Mouse (Mus musculus): ENCODE measurements around the gene Pitpna. TPM values are rescaled to one million over a fixed set of nuclear protein-coding genes. Genes with fewer than 3 reads are reported as not detected.
A peak's percentile ranks its signal among the peaks of the same experiment; 100 is the strongest.

Pitpna gene
- total and polyA plus RNA-seq, 2 experiments from 2014 or later, result 58.4 to 74.0 TPM

GRCm38 (mm10) chr11:75585061-75585460, 2.8 kb upstream of the Pitpna start:
- TF ChIP-seq EP300 (IDR thresholded peaks at IDR 0.05; ENCODE audit: low read depth) (no peak), CTCF (IDR thresholded peaks at IDR 0.05; ENCODE audit: low read depth) (no peak)
- Histone ChIP-seq H3K27ac (ENCODE audit: low read depth) (no peak overlapping the region), H3K9ac (replicated peaks; ENCODE audit: low read depth, low read length) (no peak overlapping the region), H3K36me3 (replicated peaks; ENCODE audit: control insufficient read depth, insufficient read depth, low read length) (no peaks in the 10 kb centered on the region), H3K4me3 (ENCODE audit: low read depth, low read length) (no peak overlapping the region), H3K4me2 (ENCODE audit: low read depth, low read length) (no peak overlapping the region), H3K9me3 (replicated peaks; ENCODE audit: control insufficient read depth, low read length) (no peaks in the 10 kb centered on the region), H3K27me3 (ENCODE audit: control insufficient read depth, insufficient read depth, low read length) (no peaks in the 10 kb centered on the region), H3K4me1 (ENCODE audit: control insufficient read depth, insufficient read depth) (peaks cover 10% of the 10 kb centered on the region)
- WGBS, result 70% methylated on average over 4 of the region's 4 CpGs
- DNase-seq (ENCODE audit: low spot score) (no peak), ATAC-seq (ENCODE audit: insufficient read depth, low read depth) (no peak)

- TF ChIP-seq EP300 (IDR thresholded peaks at IDR 0.05; ENCODE audit: low read depth) (no peak), CTCF (IDR thresholded peaks at IDR 0.05; ENCODE audit: low read depth) (no peak)
- Histone ChIP-seq H3K9me3 (replicated peaks; ENCODE audit: control insufficient read depth, low read length) (no peaks in the 10 kb centered on the region), H3K4me3 (ENCODE audit: low read depth, low read length) (no peak overlapping the region), H3K4me1 (ENCODE audit: control insufficient read depth, insufficient read depth) (peaks cover 10% of the 10 kb centered on the region), H3K27me3 (ENCODE audit: control insufficient read depth, insufficient read depth, low read length) (no peaks in the 10 kb centered on the region), H3K36me3 (replicated peaks; ENCODE audit: control insufficient read depth, insufficient read depth, low read length) (no peaks in the 10 kb centered on the region), H3K27ac (ENCODE audit: low read depth) (no peak overlapping the region), H3K4me2 (ENCODE audit: low read depth, low read length) (no peak overlapping the region), H3K9ac (replicated peaks; ENCODE audit: low read depth, low read length) (no peak overlapping the region)
- ATAC-seq (ENCODE audit: insufficient read depth, low read depth) (no peak), DNase-seq (ENCODE audit: low spot score) (no peak)
- WGBS, result 71% methylated on average over 5 of the region's 5 CpGs
Measured at GRCm38 (mm10) chr11:75585978-75586377, 1.9 kb upstream of the Pitpna start.

- Histone ChIP-seq H3K9ac (replicated peaks; ENCODE audit: low read depth, low read length) (no peak overlapping the region), H3K9me3 (replicated peaks; ENCODE audit: control insufficient read depth, low read length) (no peaks in the 10 kb centered on the region), H3K27me3 (ENCODE audit: control insufficient read depth, insufficient read depth, low read length) (no peaks in the 10 kb centered on the region), H3K4me3 (ENCODE audit: low read depth, low read length) (no peak overlapping the region), H3K4me2 (ENCODE audit: low read depth, low read length) (no peak overlapping the region), H3K4me1 (ENCODE audit: control insufficient read depth, insufficient read depth) (peaks cover 10% of the 10 kb centered on the region), H3K27ac (ENCODE audit: low read depth) (no peak overlapping the region), H3K36me3 (replicated peaks; ENCODE audit: control insufficient read depth, insufficient read depth, low read length) (no peaks in the 10 kb centered on the region)
- TF ChIP-seq EP300 (IDR thresholded peaks at IDR 0.05; ENCODE audit: low read depth), result no peak
- TF ChIP-seq CTCF (IDR thresholded peaks at IDR 0.05; ENCODE audit: low read depth), result no peak
- 72% methylated on average over 5 of the region's 5 CpGs for WGBS
- DNase-seq (ENCODE audit: low spot score) (no peak), ATAC-seq (ENCODE audit: insufficient read depth, low read depth) (no peak)
Measured at GRCm38 (mm10) chr11:75586963-75587362, 934 bp upstream of the Pitpna start.

- H3K36me3 ChIP-seq (replicated peaks; ENCODE audit: control insufficient read depth, insufficient read depth, low read length), result peaks cover 13% of the 10 kb centered on the region
- peaks cover 10% of the 10 kb centered on the region for H3K4me1 ChIP-seq (ENCODE audit: control insufficient read depth, insufficient read depth)
- H3K9me3 ChIP-seq (replicated peaks; ENCODE audit: control insufficient read depth, low read length), result no peaks in the 10 kb centered on the region
- 1% methylated on average over 37 of the region's 37 CpGs for WGBS
- TF ChIP-seq EP300 (IDR thresholded peaks at IDR 0.05; ENCODE audit: low read depth) (no peak), CTCF (IDR thresholded peaks at IDR 0.05; ENCODE audit: low read depth) (no peak)
- peak overlapping the region; percentile 88 for H3K27ac ChIP-seq (ENCODE audit: low read depth)
- DNase-seq (ENCODE audit: low spot score), result peak; percentile 62
- H3K9ac ChIP-seq (replicated peaks; ENCODE audit: low read depth, low read length), result peak overlapping the region; percentile 78
- peak overlapping the region; percentile 91 for H3K4me3 ChIP-seq (ENCODE audit: low read depth, low read length)
- ATAC-seq (ENCODE audit: insufficient read depth, low read depth), result peak; percentile 75
- H3K4me2 ChIP-seq (ENCODE audit: low read depth, low read length), result peak overlapping the region; percentile 95
- no peaks in the 10 kb centered on the region for H3K27me3 ChIP-seq (ENCODE audit: control insufficient read depth, insufficient read depth, low read length)
Measured at GRCm38 (mm10) chr11:75588285-75588941, 516 bp downstream of the Pitpna start.

- H3K36me3 ChIP-seq (replicated peaks; ENCODE audit: control insufficient read depth, insufficient read depth, low read length), result peaks cover 36% of the 10 kb centered on the region
- no peak overlapping the region for H3K9ac ChIP-seq (replicated peaks; ENCODE audit: low read depth, low read length)
- H3K27ac ChIP-seq (ENCODE audit: low read depth), result no peak overlapping the region
- DNase-seq (ENCODE audit: low spot score), result no peak
- WGBS, result 69% methylated on average over 5 of the region's 5 CpGs
- no peak for ATAC-seq (ENCODE audit: insufficient read depth, low read depth)
- no peaks in the 10 kb centered on the region for H3K27me3 ChIP-seq (ENCODE audit: control insufficient read depth, insufficient read depth, low read length)
- H3K4me3 ChIP-seq (ENCODE audit: low read depth, low read length), result no peak overlapping the region
- H3K4me2 ChIP-seq (ENCODE audit: low read depth, low read length), result no peak overlapping the region
- no peak for TF ChIP-seq EP300 (IDR thresholded peaks at IDR 0.05; ENCODE audit: low read depth)
- no peak for TF ChIP-seq CTCF (IDR thresholded peaks at IDR 0.05; ENCODE audit: low read depth)
- no peaks in the 10 kb centered on the region for H3K9me3 ChIP-seq (replicated peaks; ENCODE audit: control insufficient read depth, low read length)
- peaks cover 22% of the 10 kb centered on the region for H3K4me1 ChIP-seq (ENCODE audit: control insufficient read depth, insufficient read depth)
Measured at GRCm38 (mm10) chr11:75592612-75593011, 4.7 kb downstream of the Pitpna start.

- peaks cover 53% of the 10 kb centered on the region for H3K36me3 ChIP-seq (replicated peaks; ENCODE audit: control insufficient read depth, insufficient read depth, low read length)
Measured at GRCm38 (mm10) chr11:75594431-75594830, 6.5 kb downstream of the Pitpna start.

More at GRCm38 (mm10) chr11:75594431-75594830, 6.5 kb downstream of the Pitpna start:
- Histone ChIP-seq H3K9me3 (replicated peaks; ENCODE audit: control insufficient read depth, low read length) (no peaks in the 10 kb centered on the region), H3K27me3 (ENCODE audit: control insufficient read depth, insufficient read depth, low read length) (no peaks in the 10 kb centered on the region), H3K9ac (replicated peaks; ENCODE audit: low read depth, low read length) (no peak overlapping the region), H3K4me2 (ENCODE audit: low read depth, low read length) (no peak overlapping the region), H3K4me3 (ENCODE audit: low read depth, low read length) (no peak overlapping the region), H3K4me1 (ENCODE audit: control insufficient read depth, insufficient read depth) (peaks cover 12% of the 10 kb centered on the region), H3K27ac (ENCODE audit: low read depth) (no peak overlapping the region)
- DNase-seq (ENCODE audit: low spot score) (no peak), ATAC-seq (ENCODE audit: insufficient read depth, low read depth) (no peak)
- 74% methylated on average over 9 of the region's 9 CpGs for WGBS
- TF ChIP-seq CTCF (IDR thresholded peaks at IDR 0.05; ENCODE audit: low read depth) (no peak), EP300 (IDR thresholded peaks at IDR 0.05; ENCODE audit: low read depth) (no peak)

Measured in heart, postnatal 0 days (tissue).